Mouse (Mus musculus) gastrocnemius, adult 2 months (tissue): Measurements from ENCODE around the gene Wnt2b. TPM values are rescaled to one million over a fixed set of nuclear protein-coding genes. Genes with fewer than 3 reads are reported as not detected.
A peak's percentile ranks its signal among the peaks of the same experiment; 100 is the strongest.

Source experiments
- DNase-seq: peaks from one replicate; pipeline ENCODE4 v3.0.0; 2022
- H3K27ac ChIP-seq: fragments of 200-600 bp; 2 replicates; pipeline ENCODE4 v1.8.1; 2022; ENCODE audit warnings: mild to moderate bottlenecking
- H3K4me3 ChIP-seq: fragments of 200-600 bp; 2 replicates; pipeline ENCODE4 v1.8.1; 2022; ENCODE audit warnings: mild to moderate bottlenecking, moderate library complexity
- CTCF ChIP-seq: fragments of 200-600 bp; IDR thresholded peaks from 2 replicates; pipeline ENCODE4 v1.8.1; 2022; ENCODE audit warnings: antibody characterized with exemption, mild to moderate bottlenecking, moderate library complexity
- intact Hi-C: fragments of 180-260 bp; cut with DNase I; formaldehyde crosslinking; loops from one replicate; pipeline ENCODE4 v1.15.1; 2025
- long read RNA-seq, 2 experiments: library from polyadenylated mRNA; stranded (forward); transcript quantifications; one replicate each; pipeline ENCODE4 v2.0.0; 2021
- total RNA-seq, 2 experiments: library from RNA; stranded (reverse); gene quantifications; 2 replicates each; pipeline ENCODE4 v1.2.3; 2021

Wnt2b gene
- under 1 TPM; 0.13 to 0.31 TPM for total RNA-seq
- long read RNA-seq, experiment 1 = 0 reads
- long read RNA-seq, experiment 2 = 0 reads

DNA sequence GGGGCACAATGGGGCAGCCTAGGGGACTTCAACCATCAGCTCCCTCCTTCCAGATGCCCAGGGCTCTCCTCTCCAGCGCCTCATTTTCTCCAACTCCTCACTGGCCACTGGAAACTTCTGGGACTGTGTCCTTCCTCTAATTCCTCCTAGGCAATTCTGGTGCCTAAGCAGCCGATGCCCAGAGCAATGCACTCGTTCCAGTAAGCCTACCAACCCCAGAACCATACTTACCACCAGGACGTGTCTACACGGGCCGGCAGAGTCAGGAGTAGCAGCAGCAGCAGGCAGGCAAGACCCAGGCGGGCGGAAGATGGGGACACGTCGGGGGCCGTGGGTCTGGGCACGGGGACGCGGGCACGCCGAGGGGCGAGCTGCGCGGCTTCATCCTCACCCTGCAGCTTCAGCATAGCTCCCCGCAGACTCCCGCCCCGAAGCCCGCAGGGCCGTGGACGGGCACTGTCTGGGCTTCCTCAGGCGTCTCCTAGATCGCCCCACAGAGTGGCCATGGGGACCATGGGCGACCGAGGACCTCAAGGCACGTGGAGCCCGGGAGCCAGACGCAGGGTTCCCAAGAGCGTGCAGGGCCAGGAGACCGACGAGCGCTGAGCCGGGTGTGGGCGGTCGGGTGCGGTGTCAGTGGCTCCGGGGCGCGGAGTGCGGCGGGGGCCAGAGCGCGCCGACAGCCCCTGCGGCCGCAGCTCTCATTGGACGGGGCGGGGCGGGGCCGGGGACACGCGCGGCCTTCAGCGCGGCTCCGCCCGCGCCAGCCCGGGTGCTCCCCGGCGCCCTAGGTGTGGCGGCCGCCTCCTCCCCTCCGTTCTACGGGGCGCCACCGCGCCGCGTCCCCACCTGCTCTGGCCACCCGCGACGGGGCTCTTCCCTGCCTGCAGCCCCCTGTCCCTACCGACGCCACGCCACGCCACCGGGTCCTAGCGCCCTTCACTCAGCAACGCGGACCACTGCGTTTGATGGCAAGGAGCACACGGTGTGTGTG, at the start of gene Wnt2b:
TSS of gene Wnt2b (minus strand) at position 856 of the 994 bp plus-strand sequence.
- intact Hi-C loops = no loop called here
- no peak for TF ChIP-seq CTCF
- DNase-seq = peak; percentile 52
- Histone ChIP-seq H3K27ac (no peak within 1 kb of the TSS), H3K4me3 (peak within 1 kb of the TSS; percentile 73)

DNA sequence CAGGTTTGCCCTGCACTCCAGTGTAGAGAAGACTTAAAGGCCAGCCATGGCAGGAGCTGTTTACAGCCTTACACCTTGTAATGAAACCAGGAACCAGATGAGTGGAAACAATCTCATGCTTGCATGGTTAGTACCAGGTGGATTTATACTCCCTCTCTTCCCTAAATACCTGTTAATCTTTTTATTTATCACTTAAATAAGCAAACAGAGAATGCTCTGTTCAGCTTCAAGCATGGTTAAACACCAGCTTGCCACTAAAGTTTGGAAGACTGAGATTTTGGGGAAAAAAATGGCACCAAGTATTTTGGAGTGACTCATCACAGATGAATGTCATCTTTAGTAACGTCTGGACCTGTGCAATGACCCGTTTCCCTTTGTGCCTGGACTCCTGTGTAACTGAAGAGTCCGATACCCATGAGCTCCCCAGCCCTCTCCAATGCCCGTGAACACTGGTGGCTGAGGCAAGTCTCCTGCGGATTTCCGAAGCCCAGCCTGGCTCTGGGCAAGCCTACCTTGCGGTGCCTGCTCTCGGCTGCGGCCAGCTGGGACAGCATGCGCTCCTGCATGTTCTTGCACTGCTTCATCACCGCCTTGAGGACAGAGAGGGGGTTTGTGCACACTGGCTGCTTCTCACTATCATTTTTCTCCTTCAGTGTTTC, 49.1 kb upstream of the Wnt2b start:
- TF ChIP-seq CTCF = no peak
- intact Hi-C loops = no loop called here
- no peak for DNase-seq
- Histone ChIP-seq H3K27ac (no peak overlapping the region), H3K4me3 (no peak overlapping the region)

DNA sequence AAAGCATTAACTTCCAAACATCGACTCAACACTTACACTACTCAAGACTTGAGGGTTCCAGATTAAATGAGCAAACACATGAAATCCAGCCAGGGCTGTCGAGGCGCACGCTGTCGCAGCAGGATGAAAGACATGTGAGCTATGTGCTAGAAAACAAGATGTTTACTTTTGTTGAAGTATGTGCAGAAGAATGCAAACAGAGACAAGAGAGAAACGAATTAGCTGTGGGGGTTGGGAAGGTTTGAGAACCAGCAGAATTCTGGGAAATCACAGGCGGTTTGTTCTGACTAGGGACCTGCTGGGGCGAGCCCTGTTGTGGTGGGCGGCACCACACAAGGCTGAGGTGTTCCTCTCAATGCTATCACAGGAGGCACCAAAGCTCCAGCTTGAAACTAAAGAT, 46.3 kb upstream of the Wnt2b start:
- no peak overlapping the region for H3K27ac ChIP-seq
- TF ChIP-seq CTCF = no peak
- DNase-seq = no peak
- no peak overlapping the region for H3K4me3 ChIP-seq
- intact Hi-C loops = no loop called here

DNA sequence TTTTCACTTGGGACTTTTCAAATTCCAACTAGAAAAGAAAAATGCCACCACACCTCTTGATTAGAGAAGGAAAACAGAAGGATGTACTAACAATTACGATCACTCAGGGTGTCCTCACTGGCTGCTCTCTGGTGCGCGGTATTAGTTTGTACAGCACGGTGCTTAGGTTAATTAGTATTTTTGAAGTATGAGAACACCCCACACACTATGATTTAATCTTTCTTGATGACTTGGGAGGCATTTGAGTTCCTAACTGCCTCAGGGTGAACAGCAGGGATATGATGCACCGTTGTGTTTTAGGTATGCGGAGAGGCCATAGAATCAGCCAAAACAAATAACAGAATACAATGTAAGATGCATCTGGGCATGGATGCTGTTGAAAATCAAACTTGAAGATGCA, 44.4 kb upstream of the Wnt2b start:
- no peak for TF ChIP-seq CTCF
- intact Hi-C loops = no loop called here
- DNase-seq = no peak
- no peak overlapping the region; the same call in 1 of the 2 replicates for H3K27ac ChIP-seq
- H3K4me3 ChIP-seq = no peak overlapping the region

- intact Hi-C loops = no loop called here
- Histone ChIP-seq H3K4me3 (no peak overlapping the region), H3K27ac (peak overlapping the region; percentile 35)
- DNase-seq = no peak
- no peak for TF ChIP-seq CTCF
These were observed 43.9 kb upstream of the Wnt2b start for GRCm38 (mm10) chr3:105005561-105006065.

GRCm38 (mm10) chr3:105005011-105005410, 43.3 kb upstream of the Wnt2b start:
- Histone ChIP-seq H3K4me3 (no peak overlapping the region), H3K27ac (peak overlapping the region; percentile 35)
- no peak for DNase-seq
- no peak for TF ChIP-seq CTCF
- intact Hi-C loops = no loop called here

GRCm38 (mm10) chr3:105003960-105004463, 42.3 kb upstream of the Wnt2b start:
- no peak for TF ChIP-seq CTCF
- Histone ChIP-seq H3K27ac (peak overlapping the region; percentile 35; the same call in 1 of the 2 replicates), H3K4me3 (no peak overlapping the region)
- no peak for DNase-seq
- intact Hi-C loops = no loop called here

GRCm38 (mm10) chr3:105001374-105001773, 39.7 kb upstream of the Wnt2b start:
- no peak for TF ChIP-seq CTCF
- peak overlapping the region; percentile 6; the same call in 1 of the 2 replicates for H3K27ac ChIP-seq

GRCm38 (mm10) chr3:105000561-105000960, 38.8 kb upstream of the Wnt2b start:
- H3K27ac ChIP-seq = no peak overlapping the region
- TF ChIP-seq CTCF = no peak

More at GRCm38 (mm10) chr3:105001374-105001773, 39.7 kb upstream of the Wnt2b start:
- intact Hi-C loops = no loop called here
- H3K4me3 ChIP-seq = no peak overlapping the region
- DNase-seq = no peak

DNA sequence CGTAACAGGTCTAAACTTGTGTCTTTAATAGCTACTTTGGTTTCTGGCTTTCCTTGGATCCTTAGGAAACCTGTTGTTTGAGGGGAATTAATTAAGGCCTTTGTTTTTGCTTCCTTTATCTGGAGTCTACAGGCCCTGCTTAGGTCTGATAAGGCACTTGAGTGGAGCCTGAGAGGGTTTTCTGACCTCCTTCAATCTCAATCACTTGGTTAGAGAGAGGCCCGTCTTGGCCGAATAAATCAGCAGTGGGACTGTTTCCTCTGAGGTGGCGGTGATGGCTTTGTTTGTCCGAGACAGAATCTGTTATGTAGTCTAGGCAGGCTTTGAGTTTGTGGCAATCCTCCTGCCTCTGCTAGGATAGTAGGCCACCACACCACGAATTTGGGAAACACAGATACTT, 35.8 kb upstream of the Wnt2b start:
- Histone ChIP-seq H3K4me3 (no peak overlapping the region), H3K27ac (peak overlapping the region; percentile 17)
- TF ChIP-seq CTCF = no peak
- no peak for DNase-seq
- intact Hi-C loops = loop anchor here (10.0 kb wide), 1 partner anchor 167 kb away; no protein-coding TSS in a partner anchor

More at GRCm38 (mm10) chr3:105000561-105000960, 38.8 kb upstream of the Wnt2b start:
- H3K4me3 ChIP-seq = no peak overlapping the region
- DNase-seq = no peak
- intact Hi-C loops = no loop called here

DNA sequence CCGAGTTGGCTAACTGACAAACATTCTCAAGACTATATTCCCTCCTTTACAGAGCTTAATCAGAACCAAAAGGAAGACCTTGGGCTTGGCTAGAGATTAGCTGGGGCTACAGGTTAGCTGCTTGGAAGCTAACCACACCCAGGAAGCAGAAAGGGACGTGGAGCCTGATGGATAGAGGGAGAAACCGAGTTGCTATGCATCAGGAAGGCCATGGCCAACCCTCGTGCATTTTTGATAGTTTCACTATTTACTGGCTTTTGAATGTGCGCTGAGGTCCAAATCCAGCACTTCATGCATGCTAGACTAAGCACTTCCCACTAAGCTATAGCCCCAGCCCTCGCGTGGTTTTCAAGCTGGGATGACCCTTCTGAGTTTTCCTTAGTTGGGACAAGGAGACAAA, 34.0 kb upstream of the Wnt2b start:
- H3K27ac ChIP-seq = peak overlapping the region; percentile 43; the same call in 1 of the 2 replicates
- intact Hi-C loops = loop anchor here (10.0 kb wide), 1 partner anchor 169 kb away; no protein-coding TSS in a partner anchor
- no peak for TF ChIP-seq CTCF
- no peak for DNase-seq
- H3K4me3 ChIP-seq = no peak overlapping the region

- intact Hi-C loops = loop anchor here (10.0 kb wide), 1 partner anchor 170 kb away; no protein-coding TSS in a partner anchor
- no peak for DNase-seq
- Histone ChIP-seq H3K27ac (peak overlapping the region; percentile 76), H3K4me3 (no peak overlapping the region)
- no peak for TF ChIP-seq CTCF
These were observed 32.7 kb upstream of the Wnt2b start for GRCm38 (mm10) chr3:104994415-104994841.
